Mouse (Mus musculus) cerebellum, adult 2 months (tissue): ENCODE results near the gene Brms1l.

Experiments used
- CTCF ChIP-seq: fragments of 200-500 bp; IDR thresholded peaks from 2 replicates; pipeline ENCODE4 v1.5.1; 2011; ENCODE audit warnings: low read depth, mild to moderate bottlenecking, control low read depth, low read length, moderate library complexity, borderline replicate concordance; ENCODE audit not compliant: insufficient read depth
- POLR2A ChIP-seq: fragments of 200-500 bp; IDR thresholded peaks from 2 replicates; pipeline ENCODE4 v1.6.1; 2011; ENCODE audit warnings: low read length, control low read depth, borderline replicate concordance; ENCODE audit not compliant: insufficient read depth

GRCm38 (mm10) chr12:55805035-55805434 lies 31.1 kb upstream of the Brms1l start:
- TF ChIP-seq CTCF = no peak
- TF ChIP-seq POLR2A = no peak
